Mouse (Mus musculus): ENCODE measurements at regions not wholly inside any gene's neighbourhood (a gene's known extent, or its start where the extent isn't known, plus 50 kb on each side); places are given as distances from the start of the nearest gene placed in this dataset.

DNA sequence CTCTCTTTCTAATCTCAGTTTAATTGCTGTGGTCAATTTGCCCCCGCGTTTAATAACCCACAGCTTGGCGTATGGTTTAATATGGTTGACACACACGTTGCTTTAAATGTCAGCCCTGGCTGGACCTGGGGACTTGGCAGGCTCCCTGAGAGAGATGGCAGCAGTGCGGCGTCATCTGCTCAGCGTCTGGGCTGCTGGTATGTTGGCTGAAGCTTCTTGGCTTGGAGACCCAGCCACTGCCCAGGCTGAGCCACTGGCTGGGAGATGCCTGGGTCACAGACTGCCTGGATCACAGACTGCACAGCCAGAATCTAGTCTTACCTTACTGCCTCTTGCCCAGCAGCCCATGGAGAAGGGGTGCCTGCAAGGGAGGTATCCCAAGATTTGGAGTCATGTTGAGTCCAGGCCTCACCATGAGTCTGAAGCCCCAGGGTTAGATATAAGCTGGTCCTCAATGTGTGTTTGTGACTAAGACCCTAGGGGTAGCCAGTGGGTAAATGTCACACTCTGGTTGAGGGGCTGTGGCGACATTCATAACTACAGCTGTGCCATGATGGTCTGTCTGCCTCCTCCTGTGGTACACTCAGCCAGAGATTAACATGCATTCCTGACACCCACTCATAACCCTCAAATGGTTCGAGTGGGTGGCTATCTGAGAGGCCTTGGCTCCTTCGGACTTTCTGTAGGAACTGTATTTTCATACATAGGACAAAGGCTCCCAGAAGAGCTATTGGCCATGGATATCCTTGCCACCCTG is 99.8 kb upstream of the Irx3 start:
- no peak for DNase-seq (ENCODE audit: inconsistent age in 2 of 2, low spot score in 1 of 2)

DNA sequence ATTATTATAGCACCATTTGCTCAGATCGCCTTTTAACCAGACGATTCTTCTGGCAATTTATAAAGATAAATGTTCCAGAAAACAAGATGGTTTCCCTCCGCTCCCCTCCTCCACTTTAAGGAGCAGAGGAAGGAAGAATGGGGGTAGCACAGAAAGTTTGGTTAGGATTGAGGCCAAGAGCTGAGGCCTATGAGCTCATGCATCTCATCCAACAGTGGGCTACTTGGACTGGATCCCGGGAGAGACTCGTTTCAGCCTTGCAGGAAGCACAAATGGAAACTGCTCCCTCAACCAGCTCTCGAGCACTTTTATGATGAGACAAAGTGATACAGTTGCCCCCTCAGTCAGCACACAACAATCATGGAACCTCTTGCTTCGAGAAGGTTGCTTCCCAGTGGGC is 97.9 kb upstream of the Irx3 start:
- DNase-seq (ENCODE audit: inconsistent age in 2 of 2, low spot score in 1 of 2) = no peak

DNA sequence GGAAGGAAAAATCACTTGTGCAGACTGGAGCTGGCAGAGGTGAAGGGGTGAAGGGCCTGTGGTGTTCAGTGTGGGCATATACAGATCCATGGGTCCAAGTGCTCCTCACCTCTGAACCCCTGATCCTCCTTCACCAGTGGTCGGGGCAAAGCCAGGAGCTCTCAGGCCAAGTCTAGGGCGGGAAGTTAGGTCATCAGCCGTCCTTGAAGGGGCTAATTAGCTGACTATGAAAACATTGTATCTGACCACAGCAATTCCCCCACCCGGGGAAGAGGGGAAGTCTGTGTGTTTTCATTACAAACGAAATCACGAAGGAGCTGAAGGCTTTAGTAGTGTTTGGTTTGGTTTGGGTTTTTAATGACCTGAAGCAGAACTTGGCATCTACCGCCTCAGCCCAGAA is 95.5 kb upstream of the Irx3 start:
- no peak for DNase-seq (ENCODE audit: inconsistent age in 2 of 2, low spot score in 1 of 2)

DNA sequence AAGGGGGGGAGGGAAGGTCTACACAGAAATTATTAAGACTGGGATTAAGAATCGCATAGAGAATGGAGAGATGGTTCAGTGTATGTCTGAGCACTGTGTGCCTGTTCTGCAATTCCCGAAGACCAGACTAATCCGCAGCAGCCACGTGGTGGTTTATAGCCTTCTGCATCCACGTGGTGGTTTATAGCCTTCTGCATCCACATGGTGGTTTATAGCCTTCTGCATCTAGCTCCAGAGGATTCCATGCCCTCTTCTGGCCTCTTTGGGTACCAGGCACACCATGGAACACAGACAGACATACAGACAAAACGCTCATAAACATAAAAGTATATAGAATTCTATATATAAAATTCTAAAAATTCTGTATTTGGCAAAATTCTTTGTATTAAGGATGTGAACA is 94.1 kb upstream of the Irx3 start:
- no peak for DNase-seq (ENCODE audit: inconsistent age in 2 of 2, low spot score in 1 of 2)

DNA sequence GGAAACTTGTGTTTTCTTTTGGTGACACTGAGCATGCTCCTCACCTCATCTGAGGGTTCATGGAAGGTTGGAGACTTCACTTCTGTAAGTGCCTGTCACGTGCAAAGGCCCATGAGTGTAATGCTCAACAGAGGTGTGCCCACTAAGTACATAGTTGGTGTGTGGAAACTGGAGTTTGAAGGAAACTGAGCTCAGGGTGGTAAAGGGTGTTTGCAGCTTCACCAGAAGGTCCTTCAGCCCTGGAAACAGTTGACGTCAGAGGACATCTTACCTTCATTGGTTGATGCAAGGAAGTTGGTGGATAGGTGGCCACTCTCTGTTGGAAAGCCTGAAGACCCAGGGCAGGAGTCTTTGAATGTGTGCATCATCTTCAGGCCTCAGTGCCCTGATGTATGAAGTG is 83.0 kb upstream of the Irx3 start:
- DNase-seq (ENCODE audit: inconsistent age in 2 of 2, low spot score in 1 of 2) = no peak

GRCm38 (mm10) chr8:91884325-91884724 is 82.5 kb upstream of the Irx3 start:
- no peak for DNase-seq (ENCODE audit: inconsistent age in 2 of 2, low spot score in 1 of 2)

- no peak for DNase-seq (ENCODE audit: inconsistent age in 2 of 2, low spot score in 1 of 2)
Measured at GRCm38 (mm10) chr8:91883012-91883411, 81.1 kb upstream of the Irx3 start.

GRCm38 (mm10) chr8:91878886-91879285 is 77.0 kb upstream of the Irx3 start:
- peak; percentile 23 to 55 for DNase-seq (ENCODE audit: inconsistent age in 2 of 2, low spot score in 1 of 2)

GRCm38 (mm10) chr8:91876161-91876560 is 74.3 kb upstream of the Irx3 start:
- DNase-seq (ENCODE audit: inconsistent age in 2 of 2, low spot score in 1 of 2) = no peak

DNA sequence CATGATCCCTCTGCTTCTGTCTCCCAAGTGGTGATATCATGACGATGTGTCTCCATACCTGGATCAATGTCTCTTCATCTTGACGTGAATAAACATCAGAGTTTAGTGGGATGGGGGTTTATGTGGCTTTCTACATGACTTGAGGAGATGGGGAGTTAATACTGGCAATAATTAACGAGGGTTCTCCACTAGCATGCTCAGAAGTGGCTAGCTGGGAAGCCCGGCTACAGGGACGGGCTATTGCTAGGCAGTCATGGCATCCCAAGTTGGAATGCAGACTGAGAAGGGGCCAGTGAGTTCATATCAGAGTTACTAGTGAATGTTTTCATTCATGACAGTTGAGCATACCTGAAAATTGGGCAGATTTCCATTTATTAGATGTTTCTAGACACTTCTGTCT is 71.4 kb upstream of the Irx3 start:
- DNase-seq (ENCODE audit: inconsistent age in 2 of 2, low spot score in 1 of 2) = no peak

DNA sequence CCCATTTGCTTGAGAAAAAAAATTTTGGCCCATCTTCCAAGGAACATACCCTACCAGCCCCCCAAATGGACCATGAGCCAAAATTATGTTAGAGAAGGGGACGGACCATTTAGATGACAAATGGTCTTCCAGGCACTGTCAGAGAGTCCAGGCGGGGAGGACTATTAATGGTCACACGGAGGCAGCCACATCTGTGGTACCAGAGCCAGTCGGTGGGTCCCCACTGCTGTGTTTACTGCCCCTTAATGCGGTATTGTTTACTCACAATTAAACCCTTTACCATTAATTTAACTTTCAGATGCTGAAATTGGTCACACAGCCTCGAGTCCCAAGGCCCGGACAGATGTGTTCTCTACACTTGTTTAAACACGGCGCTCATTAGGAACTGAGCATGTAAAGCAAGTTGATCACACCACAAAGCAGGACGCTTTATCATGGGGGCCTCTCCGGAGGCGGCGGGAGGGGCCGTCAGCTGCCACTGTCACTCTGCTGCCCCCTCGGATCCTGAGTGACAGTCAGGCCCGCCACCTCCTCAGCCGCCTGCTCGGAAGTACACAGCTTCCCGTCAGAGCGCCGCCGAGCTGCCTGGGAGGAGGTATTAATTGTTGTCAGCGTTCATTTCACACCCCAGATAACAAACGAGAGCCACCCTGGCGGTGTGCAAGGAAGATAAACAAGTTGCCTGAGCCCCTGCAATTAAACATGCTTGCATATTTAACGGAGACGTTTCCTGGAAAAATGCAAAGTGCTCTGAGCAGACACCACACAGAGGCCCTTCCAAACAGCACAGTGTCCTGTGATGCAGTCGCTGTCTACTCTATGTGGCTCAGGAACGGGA is 70.6 kb upstream of the Irx3 start:
- peak; percentile 14 to 42 for DNase-seq (ENCODE audit: inconsistent age in 2 of 2, low spot score in 1 of 2)

DNA sequence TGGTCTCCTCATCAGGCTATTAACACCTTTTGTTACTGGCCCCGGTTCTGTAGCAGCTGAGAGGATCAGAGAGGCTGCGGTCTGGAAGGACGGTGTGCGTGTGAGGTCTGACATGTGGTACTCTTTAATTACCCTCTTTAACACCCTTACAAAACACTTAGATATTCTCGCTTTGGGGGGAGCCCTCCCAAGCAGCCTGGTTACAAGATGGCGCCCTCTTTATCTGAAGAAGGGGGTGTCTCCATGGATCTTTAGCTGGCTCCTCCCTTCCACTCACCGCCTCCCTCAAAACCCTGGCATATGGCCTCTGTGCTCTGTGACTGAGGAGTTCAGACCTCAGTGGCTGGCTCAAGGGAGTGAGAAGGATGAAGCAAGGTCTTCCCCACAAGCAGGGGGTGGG is 65.2 kb upstream of the Irx3 start:
- no peak for DNase-seq (ENCODE audit: inconsistent age in 2 of 2, low spot score in 1 of 2)

- DNase-seq (ENCODE audit: inconsistent age in 2 of 2, low spot score in 1 of 2) = no peak
Measured at GRCm38 (mm10) chr8:91866076-91866475, 64.2 kb upstream of the Irx3 start.

- DNase-seq (ENCODE audit: inconsistent age in 2 of 2, low spot score in 1 of 2) = no peak
Measured at GRCm38 (mm10) chr8:91865361-91865760, 63.5 kb upstream of the Irx3 start.

- no peak for DNase-seq (ENCODE audit: inconsistent age in 2 of 2, low spot score in 1 of 2)
Measured at GRCm38 (mm10) chr8:91863505-91863904, 61.6 kb upstream of the Irx3 start.

- DNase-seq (ENCODE audit: inconsistent age in 2 of 2, low spot score in 1 of 2) = no peak
Measured at GRCm38 (mm10) chr8:91855881-91856280, 54.0 kb upstream of the Irx3 start.

- no peak for DNase-seq (ENCODE audit: inconsistent age in 2 of 2, low spot score in 1 of 2)
Measured at GRCm38 (mm10) chr8:91854369-91854768, 52.5 kb upstream of the Irx3 start.

DNA sequence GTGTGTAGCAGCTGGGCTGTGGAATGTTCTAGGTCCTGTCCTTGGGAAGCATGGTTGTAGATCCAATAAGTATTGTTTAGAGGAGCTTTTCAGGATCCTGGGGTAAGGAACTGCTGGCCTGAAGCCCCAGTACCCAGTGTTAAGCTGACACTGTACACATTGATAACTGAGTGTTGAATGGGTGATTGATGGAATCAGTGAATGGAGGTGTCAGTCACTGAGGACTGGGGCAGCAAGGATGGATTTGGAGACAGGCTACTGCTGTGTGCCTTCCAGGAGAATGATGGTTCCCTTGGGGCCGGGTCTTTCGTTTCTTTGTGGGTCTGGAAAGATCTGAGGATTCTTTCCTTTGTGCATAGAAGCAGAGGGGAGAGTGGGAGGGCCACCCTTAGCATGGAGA is 51.9 kb upstream of the Irx3 start:
- DNase-seq (ENCODE audit: inconsistent age in 2 of 2, low spot score in 1 of 2) = no peak

DNA sequence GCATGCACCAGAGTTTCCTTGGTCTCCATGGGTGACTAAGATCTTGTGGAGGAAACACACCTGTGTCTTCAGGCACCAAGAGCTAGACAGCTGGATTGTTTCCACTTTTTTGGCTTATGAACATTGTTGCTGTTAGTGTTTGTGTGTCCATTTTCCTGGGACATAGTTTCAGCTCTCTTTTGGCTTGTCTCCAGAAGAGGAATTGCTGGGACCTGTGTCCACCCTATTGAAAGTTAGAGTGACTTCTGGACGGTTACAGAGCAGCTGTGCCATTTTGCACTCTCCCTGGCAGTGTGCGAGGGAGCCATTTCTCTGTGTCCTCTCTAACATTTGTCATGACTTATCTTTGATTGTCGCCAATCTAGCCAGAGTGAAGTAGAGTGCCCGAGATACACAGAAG is 51.5 kb upstream of the Irx3 start:
- DNase-seq (ENCODE audit: inconsistent age in 2 of 2, low spot score in 1 of 2) = no peak
